Mouse (Mus musculus) splenic B cell, adult 2 months (primary cell): ENCODE data around the gene Hmces.
"Not testable (repeated sequence)": the region's sequence is repeated elsewhere in the genome, so short reads cannot be mapped to it uniquely, and the experiment has no call there.

Experiments
- DNase-seq: peaks from one replicate; pipeline ENCODE4 v3.0.0-alpha.2; 2011; ENCODE audit warnings: low read depth, low spot score
- H3K27me3 ChIP-seq: 2 replicates; pipeline ENCODE4 v1.6.1; 2012; ENCODE audit warnings: mild to moderate bottlenecking, low read length, moderate library complexity, mixed read lengths; ENCODE audit not compliant: control insufficient read depth, poor library complexity, insufficient read depth, severe bottlenecking
- H3K36me3 ChIP-seq: 2 replicates; pipeline ENCODE4 v1.6.1; 2012; ENCODE audit warnings: mild to moderate bottlenecking, low read length, moderate library complexity, mixed read lengths; ENCODE audit not compliant: control insufficient read depth, poor library complexity, insufficient read depth, severe bottlenecking

The Hmces gene

DNA sequence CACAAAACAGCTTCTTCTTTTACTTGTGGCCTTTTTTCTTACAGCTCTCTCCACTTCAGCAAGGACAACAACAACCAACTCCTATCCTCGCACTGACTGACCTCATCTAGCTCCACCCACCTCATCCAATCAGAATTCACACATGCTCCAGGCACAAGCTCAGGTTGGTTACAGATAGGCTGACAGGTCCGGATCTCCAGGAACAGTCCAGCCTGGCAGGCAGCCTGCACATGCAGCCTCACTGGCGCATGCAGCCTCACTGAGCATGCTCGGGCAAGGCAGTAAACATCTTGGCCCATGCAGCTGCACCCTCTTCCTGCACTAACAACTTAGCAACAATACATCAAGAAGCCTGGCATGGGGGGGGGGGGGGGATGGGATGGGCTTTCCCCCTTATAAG, 48.7 kb downstream of the Hmces start:
- not testable (repeated sequence) for H3K36me3 ChIP-seq

DNA sequence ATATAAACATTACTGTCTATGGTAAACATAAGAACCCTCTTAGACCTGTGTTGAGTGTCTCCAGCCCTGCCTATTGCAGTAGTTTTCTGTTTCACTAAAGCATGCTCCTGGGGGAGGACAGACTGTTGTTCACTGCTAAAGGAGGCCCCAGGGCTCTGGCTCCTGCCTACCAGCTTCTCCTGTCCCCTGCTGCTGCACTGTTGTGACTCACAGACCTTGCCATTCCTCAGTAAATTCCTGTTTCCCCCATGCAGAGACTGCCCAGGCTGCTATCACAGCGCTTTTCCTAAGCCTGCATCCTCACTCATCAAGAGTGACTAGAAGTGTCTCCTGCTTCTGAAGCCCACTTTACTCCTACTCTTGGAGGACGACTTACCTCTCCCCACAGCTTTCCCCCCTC, 56.3 kb downstream of the Hmces start:
- Histone ChIP-seq H3K36me3 (no peaks in the 10 kb centered on the region), H3K27me3 (no peaks in the 10 kb centered on the region)
- DNase-seq, result no peak

More for the DNA sequence above, 48.7 kb downstream of the Hmces start:
- DNase-seq, H3K27me3 ChIP-seq: not testable (repeated sequence)

DNA sequence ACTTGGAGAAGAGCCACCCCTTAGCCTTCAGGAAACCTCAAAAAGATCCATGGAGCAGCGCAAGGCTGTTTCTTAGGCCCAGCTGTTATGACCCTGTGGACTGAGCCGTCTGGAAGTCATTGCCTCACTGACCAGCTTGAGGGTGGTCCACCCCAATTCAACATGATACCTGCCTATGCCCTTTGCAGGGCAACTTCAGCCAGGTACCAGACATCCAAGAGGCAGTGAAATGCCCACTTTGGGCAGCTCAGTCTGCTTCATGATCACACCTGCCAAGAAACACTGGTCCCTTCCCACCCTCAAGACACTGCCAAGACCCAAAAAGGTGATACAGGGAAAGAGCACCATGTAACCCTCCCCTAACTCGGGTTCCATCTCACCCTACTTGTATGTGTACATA, 66.0 kb downstream of the Hmces start:
- Histone ChIP-seq H3K27me3 (no peaks in the 10 kb centered on the region; the same call in 1 of the 2 replicates), H3K36me3 (no peaks in the 10 kb centered on the region)
- DNase-seq, result no peak

DNA sequence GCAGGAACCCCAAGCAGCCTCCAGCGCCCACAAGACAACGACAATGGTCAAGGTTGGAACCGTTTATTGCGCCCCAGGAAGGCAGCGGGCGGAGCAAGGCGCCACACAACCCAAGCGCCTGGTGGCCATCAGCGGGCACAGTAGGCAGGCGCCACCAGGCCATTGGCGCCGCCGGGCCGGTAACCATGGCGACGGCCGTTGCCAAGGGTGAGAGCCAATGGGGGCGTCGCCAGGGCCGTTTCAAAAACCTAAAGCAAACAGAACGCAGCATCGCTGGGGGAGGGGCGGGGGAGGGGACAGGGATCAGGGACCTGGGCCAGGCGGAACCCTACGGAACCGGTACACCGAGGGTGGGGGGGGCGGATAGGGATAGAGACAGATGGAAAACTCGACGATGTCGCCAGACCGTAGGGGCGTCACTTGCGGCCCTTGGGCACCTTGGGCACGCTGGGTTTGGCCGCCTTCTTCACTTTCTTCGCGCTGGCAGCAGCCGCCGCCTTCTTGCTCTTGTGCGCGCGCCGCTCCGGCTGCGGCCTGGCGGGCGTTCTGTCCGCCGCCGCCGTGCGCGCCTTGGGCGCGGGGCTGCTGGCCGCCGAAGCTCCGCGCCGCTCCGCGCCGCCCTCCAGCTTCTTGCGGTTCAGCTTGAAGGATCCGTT, 66.8 kb downstream of the Hmces start:
- DNase-seq, result peak; percentile 57
- Histone ChIP-seq H3K27me3 (no peaks in the 10 kb centered on the region; the same call in 1 of the 2 replicates), H3K36me3 (no peaks in the 10 kb centered on the region)

DNA sequence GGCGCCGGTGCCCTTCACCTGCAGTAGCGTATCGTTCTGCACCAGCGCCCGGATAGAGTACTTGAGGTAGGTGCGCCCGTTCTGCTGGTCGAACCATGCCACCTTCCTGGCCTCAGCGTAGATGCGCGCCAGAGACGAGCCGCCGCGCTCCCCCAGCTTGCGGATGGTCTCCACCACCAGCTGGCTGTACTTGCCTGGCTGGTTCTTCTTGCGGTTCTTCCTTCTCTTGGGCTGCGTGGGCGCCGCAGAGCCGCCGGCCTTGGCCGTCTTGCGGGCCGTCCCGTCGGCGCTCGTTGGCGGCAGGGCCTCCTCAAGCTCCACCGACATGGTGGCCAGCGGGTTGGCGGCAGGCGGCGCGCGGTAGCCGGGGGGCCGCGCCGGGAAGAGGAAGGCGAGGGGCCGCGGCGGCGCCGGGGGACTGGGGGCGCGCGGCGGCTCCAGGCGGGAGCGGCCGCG, 67.3 kb downstream of the Hmces start:
- Histone ChIP-seq H3K36me3 (no peaks in the 10 kb centered on the region), H3K27me3 (no peaks in the 10 kb centered on the region; the same call in 1 of the 2 replicates)
- peak; percentile 28 for DNase-seq

DNA sequence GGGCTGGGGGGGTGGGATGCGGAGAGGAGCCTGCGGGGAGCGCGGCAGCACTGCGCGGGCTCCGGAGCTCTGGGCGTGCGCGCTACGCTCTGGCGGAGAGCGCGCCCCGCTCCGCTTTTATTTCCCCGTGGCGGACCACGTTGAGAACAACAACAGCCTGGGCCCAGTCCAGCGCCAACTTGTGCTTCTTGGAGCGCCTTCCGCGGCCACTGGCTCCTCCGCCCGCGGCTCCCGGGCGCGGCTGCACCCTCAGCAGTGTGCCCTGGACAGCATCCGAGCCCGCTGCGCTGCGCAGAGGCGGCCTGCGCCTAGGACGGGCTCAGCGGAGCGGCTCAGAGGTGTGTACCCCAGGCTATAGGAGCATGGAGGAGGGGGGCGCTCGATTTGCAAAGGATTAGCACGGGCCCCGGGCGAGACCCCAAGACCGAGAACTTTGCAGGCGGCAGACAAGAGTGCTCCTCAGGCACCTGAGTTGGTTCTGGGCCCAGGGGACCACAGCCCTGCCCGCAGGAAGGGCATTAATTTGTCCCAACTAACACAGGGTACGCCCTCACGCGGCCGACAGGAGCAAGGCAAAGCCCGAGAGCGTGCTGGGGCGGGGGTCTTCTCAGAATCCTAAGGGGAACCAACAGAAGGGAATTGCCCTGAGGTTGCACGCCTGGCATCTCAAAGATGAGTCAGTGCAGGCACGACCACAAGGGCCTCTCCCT, 68.0 kb downstream of the Hmces start, which contains the start of gene H1fx:
TSS of gene H1fx (minus strand) at position 91 of the 710 bp plus-strand sequence.
- peak; percentile 29 for DNase-seq
- H3K27me3 ChIP-seq, result no peaks in the 10 kb centered on the region; the same call in 1 of the 2 replicates
- no peaks in the 10 kb centered on the region for H3K36me3 ChIP-seq

DNA sequence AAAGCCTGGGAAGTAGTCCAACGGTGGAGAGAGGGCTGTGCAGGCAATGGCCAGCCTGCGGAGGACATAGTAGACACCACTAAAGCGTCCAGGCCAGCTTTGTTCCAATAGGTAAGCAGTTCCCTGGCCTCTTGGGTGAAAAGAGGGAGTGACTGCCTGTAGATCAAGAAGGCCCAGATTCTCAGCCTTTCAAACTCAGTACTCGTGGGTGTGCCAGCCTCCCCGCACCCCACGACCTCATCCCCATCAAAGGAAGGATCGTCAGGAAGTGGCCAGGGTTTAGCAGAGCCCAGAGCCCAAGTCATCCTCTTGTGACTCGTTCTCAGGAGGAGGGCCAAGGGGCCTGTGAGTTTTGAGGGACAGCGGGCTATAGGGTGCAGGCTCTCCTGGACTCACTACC, 68.8 kb downstream of the Hmces start:
- DNase-seq, result no peak
- Histone ChIP-seq H3K36me3 (no peaks in the 10 kb centered on the region), H3K27me3 (no peaks in the 10 kb centered on the region; the same call in 1 of the 2 replicates)
